In genomic region chr2:164912151-164912550, GRCm38 (mm10) we compare ENCODE assay signal across 8 mouse cellular contexts. TPM values are rescaled to one million over a fixed set of nuclear protein-coding genes. Genes with fewer than 3 reads are reported as not detected.
DNase-seq lines count a peak whose midpoint lies in the region; ATAC-seq and TF ChIP-seq lines count a peak whose summit lies in the region.

No protein-coding gene starts in this region.

- peak; percentile 90 for TF ChIP-seq EP300 in heart, adult 2 months (IDR thresholded peaks at IDR 0.05; ENCODE audit: insufficient read depth, low read depth, low read length)

- peak; percentile 37 for ATAC-seq in lung, embryonic 14.5 days (ENCODE audit: insufficient read depth)
- ATAC-seq in granulocyte monocyte progenitor cell, adult 5-6 weeks (replicated peaks; ENCODE audit: poor library complexity, severe bottlenecking), result no peak

- intact Hi-C loops in heart, adult 2 months (cut with DNase I), result loop anchor here (5.0 kb wide), 1 partner anchor 120 kb away; the partner anchor contains the start of gene Ncoa5
- intact Hi-C loops in heart, postnatal 25 days (cut with DNase I), result no loop called here

- no peak for TF ChIP-seq CTCF in heart, adult 2 months (IDR thresholded peaks at IDR 0.05)
- no peak for TF ChIP-seq CTCF in lung, embryonic 14.5 days (IDR thresholded peaks at IDR 0.05; ENCODE audit: low read depth)

- no peak; the same call in 1 of the 2 replicates for TF ChIP-seq POLR2A in heart, adult 2 months (IDR thresholded peaks at IDR 0.05; ENCODE audit: insufficient read depth, low read depth, low read length)

- peak overlapping the region; percentile 89 for H3K4me3 ChIP-seq in heart, adult 2 months
- H3K4me3 ChIP-seq in lung, embryonic 14.5 days (ENCODE audit: low read depth, low read length), result peak overlapping the region; percentile 59

- no peaks in the 10 kb centered on the region for H3K36me3 ChIP-seq in heart, adult 2 months (ENCODE audit: control insufficient read depth, insufficient read depth, low read length)
- H3K36me3 ChIP-seq in lung, embryonic 14.5 days (ENCODE audit: insufficient read depth), result peaks cover 23% of the 10 kb centered on the region

- peak overlapping the region; percentile 81 for H3K4me2 ChIP-seq in lung, embryonic 14.5 days

- peaks cover 7% of the 10 kb centered on the region for H3K4me1 ChIP-seq in heart, adult 2 months (ENCODE audit: control insufficient read depth, insufficient read depth, low read length)
- 0 out of 2 replicates have a peak, but pooled peaks cover 6% of the 10 kb centered on the region for H3K4me1 ChIP-seq in lung, embryonic 14.5 days (ENCODE audit: insufficient read depth)

- 2% methylated on average over 12 of the region's 12 CpGs for WGBS in heart, adult 2 months
- 7% methylated on average over 12 of the region's 12 CpGs for WGBS in lung, embryonic 14.5 days

- peak in 1 of 2 experiments; percentile 76 for DNase-seq in heart, adult 2 months
- no peak for DNase-seq in heart, postnatal 25 days (ENCODE audit: low spot score)
- DNase-seq in adrenal gland, postnatal 36 days, result peak; percentile 63 to 68
- peak; percentile 48 to 74 for DNase-seq in frontal cortex, postnatal 36 days (ENCODE audit: low spot score in 2 of 2)
- peak; percentile 47 for DNase-seq in kidney, postnatal 14 days
- peak; percentile 51 for DNase-seq in lung, embryonic 14.5 days
- peak; percentile 62 for DNase-seq in right cerebral cortex, adult 18-20 months

- H3K9me3 ChIP-seq in lung, embryonic 14.5 days (ENCODE audit: low read depth, low read length), result no peaks in the 10 kb centered on the region

- no peaks in the 10 kb centered on the region for H3K27me3 ChIP-seq in heart, adult 2 months (ENCODE audit: control insufficient read depth, insufficient read depth, low read length)
- H3K27me3 ChIP-seq in lung, embryonic 14.5 days (ENCODE audit: insufficient read depth, low read length), result no peaks in the 10 kb centered on the region

- H3K9ac ChIP-seq in heart, adult 2 months (ENCODE audit: low read depth, low read length), result peak overlapping the region; percentile 71
- H3K9ac ChIP-seq in lung, embryonic 14.5 days, result peak overlapping the region; percentile 93

- H3K27ac ChIP-seq in heart, adult 2 months, result peak overlapping the region; percentile 100
- peak overlapping the region; percentile 99 for H3K27ac ChIP-seq in lung, embryonic 14.5 days (ENCODE audit: low read depth)

- H3K79me2 ChIP-seq in heart, adult 2 months (replicated peaks; ENCODE audit: control insufficient read depth, insufficient read depth, low read length), result no peaks in the 10 kb centered on the region

RNA-seq across cellular contexts. Expression of gene Zfp335, which starts 0.6 kb away (rescaled TPM):
- total RNA-seq in heart, adult 2 months (2021), result 1 to 10 TPM; 8.0 to 8.2 TPM
- 14.0 and 14.3 TPM in 2 replicates for polyA plus RNA-seq in heart, adult 2 months (2012; rRNA removed)
- 1 to 10 TPM; 8.6 to 9.2 TPM for total RNA-seq in heart, postnatal 25 days (2021)
- 10 to 100 TPM; 14.8 to 18.3 TPM for total RNA-seq in adrenal gland, postnatal 36 days (2021)
- polyA plus RNA-seq in lung, embryonic 14.5 days (2014; fragmentation: Nextera tagmentation; extraction: Ambion mirVana), result 14.8 and 15.8 TPM in 2 replicates
- total RNA-seq in granulocyte monocyte progenitor cell, adult 5-6 weeks (2014; fragmentation: Nextera tagmentation), result 11.5 and 16.3 TPM in 2 replicates
- 5.6 and 7.5 TPM in 2 replicates for total RNA-seq in granulocyte monocyte progenitor cell, adult 5-6 weeks (2017)

RNA-seq across cellular contexts. Expression of gene Mmp9, which starts 28.4 kb away (rescaled TPM):
- under 1 TPM; 0.93 to 0.99 TPM for total RNA-seq in heart, adult 2 months (2021)
- polyA plus RNA-seq in heart, adult 2 months (2012; rRNA removed), result 3.5 and 5.1 TPM in 2 replicates
- under 1 TPM; 0.55 to 0.61 TPM for total RNA-seq in heart, postnatal 25 days (2021)
- total RNA-seq in adrenal gland, postnatal 36 days (2021), result under 1 TPM; 0.56 to 0.60 TPM
- polyA plus RNA-seq in lung, embryonic 14.5 days (2014; fragmentation: Nextera tagmentation; extraction: Ambion mirVana), result 0.24 and 0.25 TPM in 2 replicates
- 0.95 TPM in 1 of 2 replicates, not detected in the other for total RNA-seq in granulocyte monocyte progenitor cell, adult 5-6 weeks (2014; fragmentation: Nextera tagmentation)
- total RNA-seq in granulocyte monocyte progenitor cell, adult 5-6 weeks (2017), result 10.0 and 10.7 TPM in 2 replicates

RNA-seq across cellular contexts. Expression of gene Pcif1, which starts 33.0 kb away (rescaled TPM):
- total RNA-seq in heart, adult 2 months (2021), result 10 to 100 TPM; 25.7 to 31.8 TPM
- polyA plus RNA-seq in heart, adult 2 months (2012; rRNA removed), result 18.4 and 20.8 TPM in 2 replicates
- 10 to 100 TPM; 27.5 to 34.6 TPM for total RNA-seq in heart, postnatal 25 days (2021)
- total RNA-seq in adrenal gland, postnatal 36 days (2021), result 10 to 100 TPM; 45.4 to 53.9 TPM
- polyA plus RNA-seq in lung, embryonic 14.5 days (2014; fragmentation: Nextera tagmentation; extraction: Ambion mirVana), result 76.9 and 83.0 TPM in 2 replicates
- total RNA-seq in granulocyte monocyte progenitor cell, adult 5-6 weeks (2014; fragmentation: Nextera tagmentation), result 36.7 and 50.8 TPM in 2 replicates
- total RNA-seq in granulocyte monocyte progenitor cell, adult 5-6 weeks (2017), result 21.3 and 27.4 TPM in 2 replicates

RNA-seq across cellular contexts. Expression of gene Slc12a5, which starts 48.5 kb away (rescaled TPM):
- total RNA-seq in heart, adult 2 months (2021), result 1 to 10 TPM; 2.2 to 2.3 TPM
- polyA plus RNA-seq in heart, adult 2 months (2012; rRNA removed), result 1.5 TPM in 2 replicates
- under 1 TPM; 0.65 to 0.81 TPM for total RNA-seq in heart, postnatal 25 days (2021)
- 1 to 10 TPM; 4.3 to 7.9 TPM for total RNA-seq in adrenal gland, postnatal 36 days (2021)
- polyA plus RNA-seq in lung, embryonic 14.5 days (2014; fragmentation: Nextera tagmentation; extraction: Ambion mirVana), result 0.57 and 1.6 TPM in 2 replicates
- total RNA-seq in granulocyte monocyte progenitor cell, adult 5-6 weeks (2014; fragmentation: Nextera tagmentation), result 0.21 TPM in 1 of 2 replicates, not detected in the other
- total RNA-seq in granulocyte monocyte progenitor cell, adult 5-6 weeks (2017), result 0.43 TPM in 1 of 2 replicates, not detected in the other

RNA-seq across cellular contexts. Expression of gene Pltp, which starts 54.6 kb away (rescaled TPM):
- 10 to 100 TPM; 33.8 to 36.1 TPM for total RNA-seq in heart, adult 2 months (2021)
- 57.4 and 71.2 TPM in 2 replicates for polyA plus RNA-seq in heart, adult 2 months (2012; rRNA removed)
- total RNA-seq in heart, postnatal 25 days (2021), result 10 to 100 TPM; 35.9 to 37.5 TPM
- 10 to 100 TPM; 21.1 to 34.7 TPM for total RNA-seq in adrenal gland, postnatal 36 days (2021)
- 122 and 126 TPM in 2 replicates for polyA plus RNA-seq in lung, embryonic 14.5 days (2014; fragmentation: Nextera tagmentation; extraction: Ambion mirVana)
- not detected in 2 replicates for total RNA-seq in granulocyte monocyte progenitor cell, adult 5-6 weeks (2014; fragmentation: Nextera tagmentation)
- not detected in 2 replicates for total RNA-seq in granulocyte monocyte progenitor cell, adult 5-6 weeks (2017)
